Mouse (Mus musculus): ENCODE data around the gene Twf2. TPM values are rescaled to one million over a fixed set of nuclear protein-coding genes. Genes with fewer than 3 reads are reported as not detected.

Twf2 gene
- polyA plus RNA-seq, 1 experiment: 29.7 TPM

DNA sequence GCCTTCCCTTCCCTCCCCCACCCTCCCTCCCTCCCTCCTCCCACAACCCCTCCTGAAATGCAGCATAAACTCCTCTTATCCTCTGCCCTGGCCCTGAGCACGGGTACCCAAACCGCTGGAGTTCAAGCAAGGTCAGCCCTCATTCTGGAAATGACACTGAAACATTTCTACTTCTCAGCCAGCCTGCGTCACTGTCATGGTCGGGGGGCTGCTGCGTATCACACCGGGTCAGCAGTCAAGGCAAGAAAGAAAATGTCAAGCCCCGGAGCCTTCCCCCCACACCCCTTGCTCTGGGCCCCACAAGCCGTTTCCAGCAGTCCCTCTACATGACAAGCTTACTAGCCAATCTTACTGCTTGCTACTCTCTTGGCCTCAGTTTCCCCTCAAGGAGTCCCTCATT, 48.2 kb downstream of the Twf2 start:
- no peaks in the 10 kb centered on the region for H3K36me3 ChIP-seq (ENCODE audit: control insufficient read depth, insufficient read depth, low read length)
- TF ChIP-seq POLR2A (IDR thresholded peaks at IDR 0.05; ENCODE audit: low read depth, low read length): no peak
- TF ChIP-seq CTCF (conservative IDR thresholded peaks at IDR 0.05; ENCODE audit: insufficient read depth, insufficient read length, low read depth, low read length): no peak
- 62% methylated on average over 8 of the region's 8 CpGs for WGBS
- no peak overlapping the region for H3K4me3 ChIP-seq (ENCODE audit: insufficient read depth, low read depth, low read length)
- DNase-seq: no peak
- H3K4me1 ChIP-seq (ENCODE audit: control insufficient read depth, insufficient read depth, low read length): peaks cover 7% of the 10 kb centered on the region
- no peak overlapping the region for H3K27ac ChIP-seq (ENCODE audit: insufficient read depth, low read depth, low read length)
- no peaks in the 10 kb centered on the region for H3K27me3 ChIP-seq (replicated peaks; ENCODE audit: control insufficient read depth, insufficient read depth, low read length)

- DNase-seq: no peak
- 74% methylated on average over 2 of the region's 2 CpGs for WGBS
- no peaks in the 10 kb centered on the region for H3K27me3 ChIP-seq (replicated peaks; ENCODE audit: control insufficient read depth, insufficient read depth, low read length)
- H3K36me3 ChIP-seq (ENCODE audit: control insufficient read depth, insufficient read depth, low read length): no peaks in the 10 kb centered on the region
- no peak overlapping the region for H3K27ac ChIP-seq (ENCODE audit: insufficient read depth, low read depth, low read length)
- TF ChIP-seq CTCF (conservative IDR thresholded peaks at IDR 0.05; ENCODE audit: insufficient read depth, insufficient read length, low read depth, low read length): no peak
- no peak for TF ChIP-seq POLR2A (IDR thresholded peaks at IDR 0.05; ENCODE audit: low read depth, low read length)
- H3K4me1 ChIP-seq (ENCODE audit: control insufficient read depth, insufficient read depth, low read length): no peaks in the 10 kb centered on the region
- no peak overlapping the region for H3K4me3 ChIP-seq (ENCODE audit: insufficient read depth, low read depth, low read length)
Measured at GRCm38 (mm10) chr9:106254001-106254400, 51.1 kb downstream of the Twf2 start.

DNA sequence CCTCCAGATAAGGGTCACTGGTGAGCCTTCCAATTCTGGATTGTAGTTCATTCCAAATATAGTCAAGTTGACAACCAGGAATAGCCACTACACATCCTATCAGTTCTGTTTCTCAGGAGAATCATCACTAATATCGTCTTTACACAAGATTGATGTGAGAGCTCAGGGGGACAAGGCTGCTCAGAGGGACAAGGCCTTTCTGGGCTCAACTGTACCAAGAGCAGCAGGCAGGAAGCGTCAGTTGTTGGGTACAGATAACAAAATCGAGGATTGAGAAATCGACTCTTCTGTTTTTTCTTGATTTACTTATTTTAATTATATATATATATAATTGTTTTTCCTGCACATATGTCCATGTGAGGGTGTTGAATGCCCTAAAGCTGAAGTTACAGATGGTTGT, 55.5 kb downstream of the Twf2 start:
- no peak for DNase-seq

DNA sequence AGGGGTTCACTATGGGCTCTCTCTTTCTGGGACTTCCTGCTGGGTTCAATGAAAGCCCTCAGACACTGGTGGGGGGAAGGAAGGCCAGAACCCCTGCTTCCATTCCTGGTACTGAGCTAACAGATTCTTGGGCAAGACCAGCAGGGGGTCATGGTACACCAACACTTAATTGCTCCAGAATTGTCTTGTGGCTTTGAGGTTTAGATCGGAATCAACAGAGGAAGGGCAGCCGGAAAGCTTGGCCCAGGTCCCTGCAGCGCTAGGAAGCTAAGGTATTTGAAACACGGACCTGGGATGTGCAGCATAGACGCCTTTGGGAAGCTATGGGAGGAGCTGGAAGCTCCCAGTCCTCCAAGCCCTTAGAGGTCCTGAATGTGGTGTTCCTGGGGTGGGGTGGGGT, 56.1 kb downstream of the Twf2 start:
- Histone ChIP-seq H3K36me3 (ENCODE audit: control insufficient read depth, insufficient read depth, low read length) (no peaks in the 10 kb centered on the region), H3K4me3 (ENCODE audit: insufficient read depth, low read depth, low read length) (no peak overlapping the region), H3K27ac (ENCODE audit: insufficient read depth, low read depth, low read length) (no peak overlapping the region), H3K4me1 (ENCODE audit: control insufficient read depth, insufficient read depth, low read length) (no peaks in the 10 kb centered on the region), H3K27me3 (replicated peaks; ENCODE audit: control insufficient read depth, insufficient read depth, low read length) (no peaks in the 10 kb centered on the region)
- WGBS: 63% methylated on average over 5 of the region's 5 CpGs
- no peak for DNase-seq
- no peak for TF ChIP-seq CTCF (conservative IDR thresholded peaks at IDR 0.05; ENCODE audit: insufficient read depth, insufficient read length, low read depth, low read length)
- TF ChIP-seq POLR2A (IDR thresholded peaks at IDR 0.05; ENCODE audit: low read depth, low read length): no peak

More for the DNA sequence above, 55.5 kb downstream of the Twf2 start:
- TF ChIP-seq CTCF (conservative IDR thresholded peaks at IDR 0.05; ENCODE audit: insufficient read depth, insufficient read length, low read depth, low read length) (no peak), POLR2A (IDR thresholded peaks at IDR 0.05; ENCODE audit: low read depth, low read length) (no peak)
- Histone ChIP-seq H3K27ac (ENCODE audit: insufficient read depth, low read depth, low read length) (no peak overlapping the region), H3K27me3 (replicated peaks; ENCODE audit: control insufficient read depth, insufficient read depth, low read length) (no peaks in the 10 kb centered on the region), H3K36me3 (ENCODE audit: control insufficient read depth, insufficient read depth, low read length) (no peaks in the 10 kb centered on the region), H3K4me3 (ENCODE audit: insufficient read depth, low read depth, low read length) (no peak overlapping the region), H3K4me1 (ENCODE audit: control insufficient read depth, insufficient read depth, low read length) (no peaks in the 10 kb centered on the region)
- 88% methylated on average over 4 of the region's 4 CpGs for WGBS

- DNase-seq: no peak
- Histone ChIP-seq H3K27me3 (replicated peaks; ENCODE audit: control insufficient read depth, insufficient read depth, low read length) (no peaks in the 10 kb centered on the region), H3K36me3 (ENCODE audit: control insufficient read depth, insufficient read depth, low read length) (no peaks in the 10 kb centered on the region), H3K4me1 (ENCODE audit: control insufficient read depth, insufficient read depth, low read length) (no peaks in the 10 kb centered on the region), H3K27ac (ENCODE audit: insufficient read depth, low read depth, low read length) (no peak overlapping the region), H3K4me3 (ENCODE audit: insufficient read depth, low read depth, low read length) (no peak overlapping the region)
- TF ChIP-seq POLR2A (IDR thresholded peaks at IDR 0.05; ENCODE audit: low read depth, low read length): no peak
- no peak for TF ChIP-seq CTCF (conservative IDR thresholded peaks at IDR 0.05; ENCODE audit: insufficient read depth, insufficient read length, low read depth, low read length)
- 86% methylated on average over 6 of the region's 6 CpGs for WGBS
Measured at GRCm38 (mm10) chr9:106261058-106261457, 58.1 kb downstream of the Twf2 start.

DNA sequence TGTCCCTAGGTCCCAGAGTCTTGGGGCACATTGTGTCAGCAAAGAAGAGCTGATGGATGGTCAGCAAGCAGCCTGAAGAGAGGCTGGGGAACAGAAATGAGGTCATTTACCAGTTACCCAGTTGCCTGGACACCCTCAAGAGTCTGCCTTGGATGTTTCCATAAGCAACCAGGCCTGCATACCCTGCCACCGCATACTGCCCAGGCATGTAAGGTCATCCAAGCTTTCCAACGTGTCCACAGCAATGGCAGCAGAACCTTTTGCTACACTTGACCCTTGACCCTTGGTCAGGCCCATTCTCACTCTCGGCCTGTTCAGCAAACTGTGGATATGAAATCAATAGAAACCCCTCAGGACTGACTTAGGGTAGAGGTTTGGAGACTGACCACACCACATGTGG, 58.6 kb downstream of the Twf2 start:
- no peak for DNase-seq
- H3K4me1 ChIP-seq (ENCODE audit: control insufficient read depth, insufficient read depth, low read length): no peaks in the 10 kb centered on the region
- WGBS: 78% methylated on average over 3 of the region's 3 CpGs
- no peaks in the 10 kb centered on the region for H3K27me3 ChIP-seq (replicated peaks; ENCODE audit: control insufficient read depth, insufficient read depth, low read length)
- H3K27ac ChIP-seq (ENCODE audit: insufficient read depth, low read depth, low read length): no peak overlapping the region
- no peaks in the 10 kb centered on the region for H3K36me3 ChIP-seq (ENCODE audit: control insufficient read depth, insufficient read depth, low read length)
- no peak overlapping the region for H3K4me3 ChIP-seq (ENCODE audit: insufficient read depth, low read depth, low read length)
- TF ChIP-seq CTCF (conservative IDR thresholded peaks at IDR 0.05; ENCODE audit: insufficient read depth, insufficient read length, low read depth, low read length) (no peak), POLR2A (IDR thresholded peaks at IDR 0.05; ENCODE audit: low read depth, low read length) (no peak)

DNA sequence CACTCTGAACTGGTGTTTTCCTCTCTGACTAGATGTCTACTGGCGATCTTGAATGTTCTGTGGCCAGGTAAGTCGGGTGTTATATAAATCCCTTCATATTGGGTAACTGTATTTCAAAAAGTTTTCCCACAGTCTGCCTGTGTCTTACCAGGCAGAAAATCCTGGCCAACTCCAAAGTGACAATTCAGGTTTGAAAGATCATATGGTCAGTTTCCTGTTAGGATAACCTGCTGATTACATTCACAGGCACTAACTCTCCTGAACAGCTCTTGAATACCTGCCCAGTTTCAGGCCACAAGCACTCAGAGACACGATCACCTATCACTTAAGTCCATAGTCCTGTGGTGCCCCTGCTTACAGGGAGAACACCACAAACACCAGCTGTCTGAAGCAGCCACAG, 59.2 kb downstream of the Twf2 start:
- TF ChIP-seq CTCF (conservative IDR thresholded peaks at IDR 0.05; ENCODE audit: insufficient read depth, insufficient read length, low read depth, low read length) (no peak), POLR2A (IDR thresholded peaks at IDR 0.05; ENCODE audit: low read depth, low read length) (no peak)
- Histone ChIP-seq H3K27ac (ENCODE audit: insufficient read depth, low read depth, low read length) (no peak overlapping the region), H3K4me1 (ENCODE audit: control insufficient read depth, insufficient read depth, low read length) (peaks cover 3% of the 10 kb centered on the region; the same call in 1 of the 2 replicates), H3K27me3 (replicated peaks; ENCODE audit: control insufficient read depth, insufficient read depth, low read length) (no peaks in the 10 kb centered on the region), H3K4me3 (ENCODE audit: insufficient read depth, low read depth, low read length) (no peak overlapping the region), H3K36me3 (ENCODE audit: control insufficient read depth, insufficient read depth, low read length) (no peaks in the 10 kb centered on the region)
- 81% methylated on average over 3 of the region's 3 CpGs for WGBS
- no peak for DNase-seq

Data from kidney, adult 2 months (tissue).